Mouse (Mus musculus) ES-E14 (cell line): ENCODE results near the gene Sox5. TPM values are rescaled to one million over a fixed set of nuclear protein-coding genes. Genes with fewer than 3 reads are reported as not detected.

ENCODE experiments used
- DNase-seq: peaks from one replicate; pipeline ENCODE4 v3.0.0-alpha.2; 2013; ENCODE audit warnings: low read depth, low spot score
- H3K27ac ChIP-seq: 2 replicates; pipeline ENCODE4 v1.5.1; 2012; ENCODE audit warnings: low read depth, mild to moderate bottlenecking, low read length, moderate library complexity, mixed read lengths; ENCODE audit not compliant: poor library complexity, insufficient read depth, severe bottlenecking
- H3K36me3 ChIP-seq: 2 replicates; pipeline ENCODE4 v1.6.1; 2012; ENCODE audit warnings: mild to moderate bottlenecking, low read length, moderate library complexity, mixed read lengths; ENCODE audit not compliant: control insufficient read depth, poor library complexity, insufficient read depth, severe bottlenecking
- H3K4me1 ChIP-seq, 2 experiments: fragments of 150-350 bp in 1 of 2; sonication (generic) in 1 of 2; 2 replicates each; pipeline ENCODE4 v1.6.1; 2012; ENCODE audit warnings: low read length in 2 of 2, mild to moderate bottlenecking in 1 of 2, mixed read lengths in 1 of 2; ENCODE audit not compliant: control insufficient read depth in 2 of 2, insufficient read depth in 2 of 2, poor library complexity in 1 of 2
- H3K4me3 ChIP-seq, 2 experiments: fragments of 150-350 bp in 1 of 2; sonication (generic) in 1 of 2; 2 replicates each; pipeline ENCODE4 v1.5.1; 2012; ENCODE audit warnings: low read length in 2 of 2, low read depth in 1 of 2, mild to moderate bottlenecking in 1 of 2, mixed read lengths in 1 of 2; ENCODE audit not compliant: insufficient read depth in 1 of 2, poor library complexity in 1 of 2, severe bottlenecking in 1 of 2
- H3K9ac ChIP-seq: 2 replicates; pipeline ENCODE4 v1.6.1; 2012; ENCODE audit warnings: low read depth, mild to moderate bottlenecking, low read length, mixed read lengths; ENCODE audit not compliant: poor library complexity, insufficient read depth, severe bottlenecking
- H3K9me3 ChIP-seq: fragments of 150-350 bp; sonication (generic); 2 replicates; pipeline ENCODE4 v1.6.1; 2012; ENCODE audit warnings: low read depth, mild to moderate bottlenecking, low read length; ENCODE audit not compliant: control insufficient read depth, insufficient read depth
- CHD2 ChIP-seq: IDR thresholded peaks from 2 replicates; pipeline ENCODE4 v1.6.1; 2014; ENCODE audit warnings: mild to moderate bottlenecking, low read depth, low read length, inconsistent platforms
- HCFC1 ChIP-seq: IDR thresholded peaks from 2 replicates; pipeline ENCODE4 v1.6.1; 2012; ENCODE audit warnings: low read length, inconsistent platforms, borderline replicate concordance; ENCODE audit not compliant: insufficient read depth
- MAFK ChIP-seq: IDR thresholded peaks from 2 replicates; pipeline ENCODE4 v1.6.1; 2014; ENCODE audit warnings: mild to moderate bottlenecking, low read depth, low read length, inconsistent platforms; ENCODE audit not compliant: insufficient read depth
- ZC3H11A ChIP-seq: IDR thresholded peaks from 2 replicates; pipeline ENCODE4 v1.6.1; 2012; ENCODE audit warnings: low read depth, mild to moderate bottlenecking, inconsistent platforms, low read length, borderline replicate concordance
- ZNF384 ChIP-seq: IDR thresholded peaks from 2 replicates; pipeline ENCODE4 v1.6.1; 2012; ENCODE audit warnings: low read depth, low read length, inconsistent platforms
- in situ Hi-C, 2 experiments: fragments of 600-800 bp; cut with MboI; formaldehyde crosslinking; loops; one replicate each; pipeline ENCODE4 v1.15.1; 2025; ENCODE audit warnings: low sequenced_read_pairs in 2 of 2, inconsistent platforms in 1 of 2; ENCODE audit not compliant: unreplicated experiment in 2 of 2
- total RNA-seq: library from RNA; depleted of rRNA; stranded (reverse); fragments of 300-350 nt; gene quantifications from 2 replicates; pipeline ENCODE4 v1.2.3, GENCODE M21; 2012

Sox5 gene
- total RNA-seq, 1 experiment, result 0.36 TPM

DNA sequence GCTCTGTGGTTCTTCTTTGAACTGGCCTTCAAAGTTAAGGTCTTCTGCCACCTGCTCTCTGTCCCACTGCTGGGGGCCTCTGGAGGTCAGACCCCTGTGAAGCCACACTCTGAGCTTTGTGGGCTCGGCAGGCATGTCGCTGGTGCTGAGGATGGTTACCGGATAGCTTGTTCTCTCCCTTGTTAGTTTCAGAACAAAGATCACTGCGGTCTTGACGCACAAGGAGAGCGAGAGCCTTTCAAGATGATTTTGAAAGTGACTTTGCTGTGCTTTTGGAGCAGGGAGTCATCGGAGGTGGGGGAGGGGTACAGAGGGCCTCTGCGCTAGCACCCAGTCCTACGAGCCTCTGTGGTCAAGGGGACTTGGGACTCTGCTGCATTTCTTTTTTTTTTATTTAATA is 240.5 kb downstream of the Sox5 start:
- no peak overlapping the region for H3K27ac ChIP-seq
- no peak overlapping the region for H3K9ac ChIP-seq
- no peaks in the 10 kb centered on the region for H3K4me1 ChIP-seq
- TF ChIP-seq MAFK (no peak), ZC3H11A (no peak), HCFC1 (no peak)
- in situ Hi-C loops, result no loop called here
- no peak overlapping the region for H3K4me3 ChIP-seq
- no peaks in the 10 kb centered on the region for H3K36me3 ChIP-seq
- no peak for DNase-seq
- no peaks in the 10 kb centered on the region for H3K9me3 ChIP-seq

DNA sequence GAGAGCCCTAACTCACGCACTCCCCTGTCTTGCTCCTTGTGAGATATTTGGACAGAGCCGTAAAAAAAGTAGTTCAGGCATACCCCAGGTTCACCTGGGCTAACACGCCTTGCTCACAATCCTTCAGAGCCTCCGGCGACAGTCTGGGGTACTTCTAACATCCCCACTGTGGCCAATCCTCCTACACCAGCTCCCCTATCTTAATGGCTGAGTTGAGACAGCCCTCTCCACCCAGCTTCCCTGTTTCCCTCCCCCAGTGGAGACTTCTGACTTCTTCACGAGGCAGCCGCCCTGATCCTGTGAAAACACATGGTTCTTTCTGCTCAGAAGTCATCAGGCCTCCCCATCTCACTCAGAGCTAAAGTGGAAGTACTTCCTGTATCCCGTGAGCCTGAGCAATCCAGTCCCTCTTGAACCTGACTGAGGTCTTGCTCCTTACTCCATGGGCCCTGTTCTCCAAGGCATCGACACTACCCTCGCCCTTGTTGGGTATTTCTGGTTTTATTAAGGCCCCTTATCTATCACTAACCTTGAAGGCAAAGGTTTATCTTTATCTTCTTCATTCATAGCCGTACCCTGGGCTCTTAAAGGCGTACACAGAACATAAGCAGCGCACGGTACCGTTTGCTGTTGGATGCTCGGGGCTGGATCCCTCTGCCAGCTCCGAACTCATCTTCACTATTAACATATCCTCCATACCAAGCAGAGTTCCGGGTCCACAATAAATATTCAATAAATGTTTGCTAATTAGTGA is 242.2 kb downstream of the Sox5 start:
- Histone ChIP-seq H3K4me3 (no peak overlapping the region), H3K9ac (no peak overlapping the region), H3K36me3 (no peaks in the 10 kb centered on the region), H3K4me1 (no peaks in the 10 kb centered on the region), H3K9me3 (no peaks in the 10 kb centered on the region), H3K27ac (no peak overlapping the region)
- in situ Hi-C loops, result no loop called here
- no peak for TF ChIP-seq ZC3H11A
- no peak for DNase-seq

DNA sequence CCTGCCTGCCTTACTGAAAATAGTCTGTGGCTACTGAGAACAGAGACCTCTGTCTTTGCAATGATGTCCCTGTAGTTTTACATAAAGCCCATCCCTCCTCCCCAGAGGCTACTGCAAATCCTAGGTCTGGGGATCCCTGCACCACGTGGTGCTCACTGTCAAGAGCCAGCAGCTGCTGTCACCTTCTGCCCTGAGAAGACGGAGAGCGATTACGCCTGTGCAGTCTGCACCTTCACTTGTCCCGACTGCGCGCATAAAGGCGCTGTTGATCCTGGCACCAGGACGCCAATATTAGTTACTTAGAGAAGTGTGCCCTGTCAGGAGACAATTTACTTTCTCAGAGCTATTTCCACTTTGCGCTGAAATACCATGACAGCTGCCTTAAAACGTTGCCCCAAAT is 258.3 kb downstream of the Sox5 start:
- no peak overlapping the region for H3K9ac ChIP-seq
- no peak for TF ChIP-seq HCFC1
- TF ChIP-seq ZNF384, result no peak
- TF ChIP-seq MAFK, result no peak
- TF ChIP-seq CHD2, result no peak
- TF ChIP-seq ZC3H11A, result no peak
- no peaks in the 10 kb centered on the region for H3K9me3 ChIP-seq
- DNase-seq, result no peak
- H3K4me3 ChIP-seq, result no peak overlapping the region
- in situ Hi-C loops, result no loop called here
- no peaks in the 10 kb centered on the region for H3K4me1 ChIP-seq
- no peak overlapping the region for H3K27ac ChIP-seq
- no peaks in the 10 kb centered on the region for H3K36me3 ChIP-seq

DNA sequence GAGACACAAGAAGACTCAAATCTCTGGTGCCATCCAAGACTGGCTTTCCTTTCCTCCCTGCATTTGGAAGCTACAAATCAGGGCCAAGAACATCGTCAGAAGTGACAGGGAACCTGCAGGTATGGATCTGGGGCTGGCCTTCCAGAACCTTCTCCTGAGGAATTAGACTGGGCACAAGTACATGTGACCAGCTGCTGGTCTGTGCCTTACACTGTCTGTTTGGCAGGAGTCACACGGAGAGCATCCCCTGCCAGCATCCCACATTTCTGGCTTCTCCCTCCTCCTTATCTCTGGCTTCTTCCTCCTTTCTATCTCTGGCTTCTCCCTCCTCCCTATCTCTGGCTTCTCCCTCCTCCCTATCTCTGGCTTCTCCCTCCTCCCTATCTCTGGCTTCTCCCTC is 263.0 kb downstream of the Sox5 start:
- Histone ChIP-seq H3K9ac (no peak overlapping the region), H3K36me3 (no peaks in the 10 kb centered on the region), H3K4me1 (no peaks in the 10 kb centered on the region), H3K4me3 (no peak overlapping the region), H3K9me3 (no peaks in the 10 kb centered on the region), H3K27ac (no peak overlapping the region)
- TF ChIP-seq MAFK (no peak), ZNF384 (no peak), ZC3H11A (no peak), HCFC1 (no peak), CHD2 (no peak)
- in situ Hi-C loops, result no loop called here
- no peak for DNase-seq

DNA sequence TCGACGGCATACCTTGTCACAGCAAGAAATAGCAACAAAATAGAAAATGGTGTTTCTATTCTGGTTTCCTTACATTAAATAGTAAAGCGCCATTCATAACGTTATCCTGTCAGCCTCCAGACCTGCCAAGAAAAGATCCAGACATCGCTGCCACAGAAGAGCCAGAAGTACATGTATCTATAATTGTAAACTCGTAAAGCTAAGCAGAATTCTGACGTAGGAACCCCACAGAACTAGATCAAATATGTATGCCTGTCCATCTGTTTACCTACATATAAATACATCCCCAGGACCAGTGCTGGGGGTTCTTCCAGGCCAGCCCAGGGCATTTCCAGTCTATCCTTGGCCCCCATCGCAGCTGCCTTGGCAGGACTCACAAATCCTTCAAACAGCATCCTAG is 265.9 kb downstream of the Sox5 start:
- Histone ChIP-seq H3K9me3 (no peaks in the 10 kb centered on the region), H3K9ac (no peak overlapping the region), H3K4me1 (no peaks in the 10 kb centered on the region), H3K4me3 (no peak overlapping the region), H3K36me3 (no peaks in the 10 kb centered on the region), H3K27ac (no peak overlapping the region)
- in situ Hi-C loops, result no loop called here
- TF ChIP-seq ZNF384 (no peak), CHD2 (no peak), MAFK (no peak), ZC3H11A (no peak), HCFC1 (no peak)
- DNase-seq, result no peak
